Mouse (Mus musculus) kidney, postnatal 10 days (tissue): ENCODE measurements around the gene Idnk.

Experiments used
- DNase-seq: peaks from one replicate; pipeline ENCODE4 v3.0.0; 2021; ENCODE audit warnings: mixed read lengths

Gene Idnk

GRCm38 (mm10) chr13:58194908-58195307 is 37.5 kb downstream of the Idnk start:
- DNase-seq = no peak

GRCm38 (mm10) chr13:58197211-58197610 is 39.8 kb downstream of the Idnk start:
- no peak for DNase-seq

- no peak for DNase-seq
Measured at GRCm38 (mm10) chr13:58197981-58198640, 40.7 kb downstream of the Idnk start.

GRCm38 (mm10) chr13:58201343-58201742 is 43.9 kb downstream of the Idnk start:
- no peak for DNase-seq

GRCm38 (mm10) chr13:58201908-58202307 is 44.5 kb downstream of the Idnk start:
- no peak for DNase-seq

- no peak for DNase-seq
Measured at GRCm38 (mm10) chr13:58202903-58203302, 45.5 kb downstream of the Idnk start.

GRCm38 (mm10) chr13:58204202-58204601 is 46.8 kb downstream of the Idnk start:
- DNase-seq = no peak

- DNase-seq = no peak
Measured at GRCm38 (mm10) chr13:58204986-58205385, 47.5 kb downstream of the Idnk start.

- no peak for DNase-seq
Measured at GRCm38 (mm10) chr13:58206084-58206483, 48.6 kb downstream of the Idnk start.

- no peak for DNase-seq
Measured at GRCm38 (mm10) chr13:58210441-58210840, 53.0 kb downstream of the Idnk start.

- DNase-seq = no peak
Measured at GRCm38 (mm10) chr13:58212530-58212929, 55.1 kb downstream of the Idnk start.

GRCm38 (mm10) chr13:58213801-58214200 is 56.4 kb downstream of the Idnk start:
- no peak for DNase-seq
